Mouse (Mus musculus): ENCODE measurements at regions not wholly inside any gene's neighbourhood (a gene's known extent, or its start where the extent isn't known, plus 50 kb on each side); places are given as distances from the start of the nearest gene placed in this dataset.

- 83% methylated on average over 4 of the region's 4 CpGs for WGBS
- DNase-seq (ENCODE audit: low read depth, low spot score), result no peak
These were observed 148.1 kb upstream of the Rasa1 start for GRCm38 (mm10) chr13:85437009-85437408.

GRCm38 (mm10) chr13:85436254-85436653, 147.3 kb upstream of the Rasa1 start:
- WGBS, result 73% methylated on average over 1 of the region's 1 CpGs
- DNase-seq (ENCODE audit: low read depth, low spot score), result no peak

GRCm38 (mm10) chr13:85430821-85431220, 141.9 kb upstream of the Rasa1 start:
- DNase-seq (ENCODE audit: low read depth, low spot score), result no peak
- WGBS, result 49% methylated on average over 2 of the region's 2 CpGs

- no peak for DNase-seq (ENCODE audit: low read depth, low spot score)
- WGBS, result 25% methylated on average over 3 of the region's 3 CpGs
These were observed 141.1 kb upstream of the Rasa1 start for GRCm38 (mm10) chr13:85430040-85430439.

- no peak for DNase-seq (ENCODE audit: low read depth, low spot score)
- 72% methylated on average over 1 of the region's 1 CpGs for WGBS
These were observed 129.7 kb upstream of the Rasa1 start for GRCm38 (mm10) chr13:85418671-85419070.

- 66% methylated on average over 4 of the region's 4 CpGs for WGBS
- DNase-seq (ENCODE audit: low read depth, low spot score), result no peak
These were observed 126.0 kb upstream of the Rasa1 start for GRCm38 (mm10) chr13:85414951-85415350.

GRCm38 (mm10) chr13:85411327-85411726, 122.4 kb upstream of the Rasa1 start:
- WGBS, result 82% methylated on average over 3 of the region's 3 CpGs
- no peak for DNase-seq (ENCODE audit: low read depth, low spot score)

- no peak for DNase-seq (ENCODE audit: low read depth, low spot score)
- WGBS, result 59% methylated on average over 5 of the region's 5 CpGs
These were observed 109.9 kb upstream of the Rasa1 start for GRCm38 (mm10) chr13:85398834-85399233.

- WGBS, result 49% methylated on average over 3 of the region's 3 CpGs
- DNase-seq (ENCODE audit: low read depth, low spot score), result no peak
These were observed 87.5 kb upstream of the Rasa1 start for GRCm38 (mm10) chr13:85376338-85376998.

- WGBS, result 68% methylated on average over 2 of the region's 2 CpGs
- no peak for DNase-seq (ENCODE audit: low read depth, low spot score)
These were observed 70.7 kb upstream of the Rasa1 start for GRCm38 (mm10) chr13:85359621-85360020.

- WGBS, result 79% methylated on average over 6 of the region's 6 CpGs
- no peak for DNase-seq (ENCODE audit: low read depth, low spot score)
These were observed 70.2 kb upstream of the Rasa1 start for GRCm38 (mm10) chr13:85359143-85359542.

- 73% methylated on average over 3 of the region's 3 CpGs for WGBS
- no peak for DNase-seq (ENCODE audit: low read depth, low spot score)
These were observed 63.1 kb upstream of the Rasa1 start for GRCm38 (mm10) chr13:85352061-85352460.

Data from large intestine, adult 2 months (tissue).